Mouse (Mus musculus) cerebellum, postnatal 4 days (tissue): ENCODE measurements around the gene Ptpn13.

Experiments used
- DNase-seq, 2 experiments: peaks; one replicate each; pipeline ENCODE4 v3.0.0; 2022; ENCODE audit warnings: low spot score in 2 of 2, mixed read lengths in 1 of 2

Gene Ptpn13

DNA sequence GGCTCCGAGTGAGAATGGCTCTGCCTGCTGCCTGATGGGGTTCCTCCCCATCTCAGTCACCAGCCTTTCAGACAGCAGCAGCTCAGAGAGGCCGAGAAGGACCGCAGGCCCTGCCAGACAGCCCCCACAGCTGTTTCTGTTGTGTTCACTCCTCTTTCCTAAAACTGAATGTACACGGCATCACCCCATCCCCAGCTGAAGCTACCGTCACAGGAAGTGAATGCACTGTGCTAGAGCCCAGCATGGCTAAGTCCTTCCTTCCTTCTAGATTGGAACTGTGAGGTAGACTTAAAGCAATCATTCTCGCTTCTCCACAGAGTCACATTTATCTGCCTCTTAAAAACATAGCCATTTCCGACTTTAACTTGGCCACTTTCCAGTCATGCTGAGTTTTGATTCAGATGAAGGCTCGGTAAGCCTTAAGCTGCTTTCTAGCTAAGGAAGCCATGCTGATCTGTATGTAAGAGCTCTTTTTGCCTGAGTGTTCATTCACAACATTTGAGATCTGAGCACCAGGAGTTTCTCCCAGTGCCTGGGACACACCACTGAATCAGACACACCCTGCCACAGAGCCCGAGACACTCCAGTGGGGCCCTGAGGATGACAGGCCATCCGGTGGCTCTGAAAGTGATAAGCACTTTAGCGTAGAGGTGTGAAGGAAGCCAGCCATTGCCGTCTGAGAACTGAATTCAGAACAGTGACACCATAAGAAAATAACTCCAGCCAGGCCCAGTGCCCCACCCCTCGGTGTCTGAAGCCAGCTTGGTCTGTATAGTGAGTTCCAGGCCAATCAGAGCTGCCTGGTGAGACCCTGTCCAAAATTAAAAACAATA lies 170.6 kb downstream of the Ptpn13 start:
- DNase-seq = no peak

DNA sequence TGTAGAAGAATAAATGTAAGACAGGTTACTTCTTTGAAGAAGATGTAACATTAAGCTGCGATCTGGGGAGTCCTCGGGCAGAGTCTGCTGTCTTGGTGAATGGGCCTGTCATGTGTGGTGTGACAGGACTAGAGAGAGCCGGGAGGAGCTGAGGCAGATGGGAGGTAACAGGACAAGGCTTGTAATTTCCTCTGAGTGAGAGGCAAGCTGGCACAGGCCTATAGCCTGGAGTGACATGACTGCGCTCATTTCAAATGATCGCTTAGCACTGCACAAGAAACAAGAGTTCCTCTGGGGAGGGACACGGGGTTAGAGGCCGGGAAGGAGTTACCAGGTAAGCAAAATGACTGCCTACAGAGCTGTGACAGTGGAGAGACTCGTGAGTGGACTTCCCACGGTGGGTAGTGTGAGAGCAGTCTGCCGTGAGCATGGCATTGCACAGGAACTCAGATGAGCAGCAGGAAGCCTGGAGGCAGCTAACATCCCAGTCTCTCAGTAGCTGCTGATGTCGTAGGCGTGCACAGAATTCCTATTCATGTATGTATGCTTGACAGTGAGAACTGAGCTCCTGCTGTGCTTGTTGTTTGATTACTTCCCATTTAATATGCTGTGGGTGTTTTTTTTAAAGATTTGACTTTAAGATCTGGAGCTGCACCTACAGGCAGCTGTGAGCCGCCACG lies 171.6 kb downstream of the Ptpn13 start:
- DNase-seq = no peak

DNA sequence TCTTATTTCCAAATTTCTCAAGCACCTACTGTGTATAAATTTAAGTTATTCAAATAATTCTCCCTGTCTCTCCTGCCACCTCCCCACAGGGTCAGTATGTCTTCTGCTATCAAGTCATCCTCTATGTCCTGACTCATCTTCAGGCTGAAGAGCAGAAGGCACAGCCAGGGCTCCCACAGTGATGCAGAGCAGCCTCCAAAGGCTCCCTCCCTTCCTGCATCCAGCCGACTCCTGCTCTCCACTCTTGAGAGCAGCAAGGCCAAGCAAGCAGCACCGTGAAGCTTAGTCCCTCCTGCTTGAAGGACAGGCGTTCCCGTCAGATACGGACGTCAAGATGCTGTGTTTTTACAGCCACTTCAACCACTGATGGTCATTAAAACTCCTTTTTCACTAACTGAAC lies 172.6 kb downstream of the Ptpn13 start:
- DNase-seq = no peak

DNA sequence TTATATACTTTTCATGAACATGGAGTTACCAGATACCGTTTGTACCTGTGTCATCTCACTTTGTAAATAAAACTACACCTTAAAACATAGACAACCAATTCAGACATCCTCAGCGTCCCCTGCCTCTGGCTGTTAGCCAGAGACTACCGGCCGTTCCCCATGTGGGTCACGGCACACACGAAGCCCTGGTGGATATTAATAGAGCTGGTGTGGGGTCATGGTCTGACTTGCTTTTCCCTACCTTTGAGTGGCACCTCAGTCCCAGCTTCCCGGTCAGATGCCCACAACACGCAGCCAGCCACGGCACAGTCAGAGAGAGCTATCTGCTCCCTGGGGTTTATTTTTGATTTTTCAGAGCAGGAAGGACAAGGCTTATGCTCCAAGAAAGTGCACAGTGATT lies 173.3 kb downstream of the Ptpn13 start:
- no peak for DNase-seq

DNA sequence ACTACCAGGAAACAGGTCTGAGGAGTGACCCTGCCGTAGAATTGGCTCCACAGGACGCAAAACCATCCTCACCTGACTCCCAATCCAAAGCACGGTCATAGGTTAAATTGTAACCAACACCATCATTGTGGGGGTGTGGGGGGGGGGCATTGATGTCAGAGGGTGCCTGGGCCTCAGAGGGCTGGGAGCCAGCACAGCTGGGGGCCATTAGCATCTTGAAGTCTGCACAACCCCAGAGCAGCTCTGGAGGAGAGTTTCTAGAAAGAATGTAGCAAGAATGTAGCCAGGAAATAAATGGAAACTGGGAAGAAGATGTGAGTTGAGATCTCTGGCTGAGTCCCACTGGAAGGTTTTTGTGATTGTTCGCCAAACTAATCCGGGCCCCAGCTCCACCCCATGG lies 173.9 kb downstream of the Ptpn13 start:
- DNase-seq = no peak

DNA sequence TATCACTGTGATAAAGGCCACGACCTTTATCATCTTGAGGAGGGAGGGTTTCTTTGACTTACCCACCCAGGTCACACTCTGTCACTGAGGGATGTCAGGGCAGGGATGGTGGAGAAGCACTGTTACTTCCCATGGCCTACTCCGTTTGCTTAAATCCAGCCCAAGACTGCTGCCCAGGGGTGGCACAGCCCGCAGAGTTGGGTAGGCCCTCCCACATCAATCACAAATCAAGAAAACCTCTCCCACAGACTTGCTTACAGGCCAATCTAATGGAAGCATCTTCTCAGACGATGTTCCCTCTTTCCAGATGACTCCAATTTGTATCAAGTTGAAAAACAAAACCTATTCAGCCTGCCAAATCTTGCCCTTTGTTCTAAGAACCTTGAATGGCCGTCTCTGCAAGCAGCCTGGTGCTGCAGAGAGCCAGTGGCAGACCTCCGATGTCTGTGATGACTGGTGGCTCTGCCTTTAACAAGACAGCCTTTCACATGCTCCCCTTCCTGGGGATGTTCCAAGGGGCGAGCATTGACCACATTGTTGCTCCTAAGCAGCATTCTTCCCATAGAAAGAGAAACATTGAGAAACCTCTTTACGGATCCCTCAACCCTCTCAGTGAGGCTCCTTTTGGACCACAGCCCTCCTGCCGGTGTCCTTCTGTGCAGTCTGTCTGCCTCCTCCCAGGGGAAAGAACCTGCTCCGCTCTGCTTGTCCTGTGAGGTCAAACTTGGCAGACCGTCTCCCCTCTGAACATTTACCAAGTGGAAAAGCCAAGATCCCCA lies 178.3 kb downstream of the Ptpn13 start:
- DNase-seq = peak in 1 of 2 experiments; percentile 19

DNA sequence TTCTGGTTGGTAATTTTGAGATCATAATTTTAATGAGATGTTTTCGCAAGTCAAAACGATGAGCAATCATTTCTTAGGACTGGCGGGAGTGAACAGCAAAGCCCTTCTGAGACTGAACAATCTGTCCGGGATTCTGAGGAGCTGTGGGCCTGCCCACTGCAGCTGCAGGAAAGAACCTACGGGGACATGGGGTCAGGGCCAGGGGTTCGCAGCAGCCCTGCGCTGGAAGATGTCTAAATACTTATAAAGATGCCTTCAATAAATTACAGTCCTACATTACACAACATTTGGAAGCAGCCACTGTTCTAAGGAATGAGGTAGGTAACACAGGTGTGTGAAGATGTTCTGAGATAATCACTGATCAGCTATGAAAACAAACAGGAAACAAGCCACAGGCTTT lies 180.7 kb downstream of the Ptpn13 start:
- no peak for DNase-seq

DNA sequence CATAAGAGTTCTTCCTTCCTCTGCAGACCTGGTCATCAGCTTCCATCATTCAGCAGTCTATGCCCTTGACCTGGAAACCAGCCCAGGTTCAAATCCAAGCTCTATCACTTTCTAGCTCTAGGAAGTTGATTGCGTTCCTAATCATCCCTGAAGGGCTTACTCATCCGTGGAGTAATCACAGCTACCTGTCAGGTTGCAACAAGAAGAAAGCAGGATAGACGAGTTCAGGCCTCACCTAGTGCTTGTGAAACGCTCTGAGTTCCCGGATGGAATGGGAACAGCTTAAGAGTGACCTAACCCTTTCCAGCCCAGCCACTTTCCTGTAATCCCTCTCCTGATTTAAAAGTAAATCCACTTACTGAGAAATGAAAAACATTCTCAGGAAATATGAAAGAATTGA lies 185.2 kb downstream of the Ptpn13 start:
- DNase-seq = no peak

DNA sequence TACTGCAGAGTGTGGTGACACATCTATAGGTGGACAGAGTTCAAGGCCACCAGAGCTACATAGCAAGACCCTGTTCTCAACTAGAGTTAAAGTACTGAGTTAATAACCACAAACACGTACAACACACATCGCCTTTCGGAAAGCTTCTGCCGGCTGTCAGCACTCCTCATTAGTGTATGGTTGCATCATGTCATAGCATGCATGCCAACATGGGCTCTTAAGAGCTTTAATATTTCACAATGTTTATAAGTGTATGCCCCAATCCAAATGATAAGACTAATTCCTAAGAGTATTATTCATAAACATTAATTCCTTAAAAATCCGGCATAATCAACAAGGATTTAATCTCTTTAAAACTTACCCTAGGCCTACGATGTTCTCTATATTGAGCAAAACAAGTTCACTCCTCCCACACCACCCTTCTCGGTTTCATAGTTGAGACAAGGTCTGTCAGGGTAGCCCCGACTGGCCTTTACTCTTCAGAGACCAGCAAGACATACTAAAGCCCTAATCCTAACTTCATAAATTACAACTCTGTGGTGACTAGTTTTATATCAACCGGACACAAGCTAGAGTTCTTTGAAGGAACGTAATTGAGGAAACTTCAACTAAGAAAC lies 186.0 kb downstream of the Ptpn13 start:
- DNase-seq = no peak

DNA sequence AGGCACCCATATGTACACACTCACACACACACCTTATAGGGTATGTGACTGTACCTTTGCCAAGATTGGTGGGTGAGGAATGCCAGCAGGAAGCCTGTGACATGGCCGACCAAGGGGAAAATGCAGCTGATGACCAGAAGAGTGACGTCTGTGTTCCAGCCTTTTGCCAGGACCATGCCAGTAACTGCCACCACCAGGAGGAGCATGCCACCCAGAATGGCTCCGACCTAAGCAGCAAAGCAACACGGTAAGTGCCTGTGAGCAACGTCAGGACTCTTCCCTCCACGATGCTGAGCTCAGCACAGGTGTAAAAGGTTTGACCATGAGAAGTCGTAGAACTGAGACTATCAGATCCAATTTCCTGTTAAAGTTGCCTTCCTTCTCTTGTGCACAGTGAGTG lies 187.3 kb downstream of the Ptpn13 start:
- DNase-seq = no peak

DNA sequence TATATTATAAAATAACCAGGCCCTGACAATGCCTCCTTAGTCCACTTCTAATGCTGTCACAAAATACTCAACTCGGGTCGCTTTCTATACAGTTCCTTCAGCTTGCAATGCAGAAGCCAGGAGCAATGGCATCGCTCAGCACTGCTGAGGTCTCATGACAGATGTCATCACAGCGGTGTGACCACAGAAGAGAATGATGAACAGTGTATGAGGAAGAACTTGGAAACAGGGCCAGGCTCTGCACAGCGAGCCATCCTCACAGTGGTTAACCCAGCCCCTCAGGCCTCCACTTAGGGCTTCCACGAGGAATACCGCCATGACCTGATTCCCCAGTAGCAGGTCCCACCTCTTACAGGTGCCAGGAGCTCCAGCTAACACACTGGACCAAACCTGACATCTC lies 189.4 kb downstream of the Ptpn13 start:
- DNase-seq = no peak

DNA sequence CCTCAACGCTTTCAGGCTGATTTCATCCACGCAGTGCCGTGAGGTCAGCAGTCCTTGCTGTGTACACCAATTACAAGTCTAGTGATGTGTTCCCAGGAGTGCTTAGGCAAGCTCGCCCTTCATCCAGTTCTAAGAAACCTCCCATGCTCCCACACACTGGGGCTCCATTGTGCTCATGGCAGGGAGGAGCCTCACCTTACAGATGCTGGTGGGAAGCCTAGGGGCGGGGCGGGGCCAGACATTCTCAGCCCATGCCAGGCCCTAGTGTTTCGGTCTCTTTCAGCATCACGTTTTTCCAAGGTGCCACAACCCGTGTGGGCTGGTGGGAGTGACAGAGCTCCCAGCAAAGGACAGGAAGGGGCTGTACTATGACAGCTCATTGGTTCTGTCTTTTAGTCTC lies 192.2 kb downstream of the Ptpn13 start:
- peak in 1 of 2 experiments; percentile 15 for DNase-seq

DNA sequence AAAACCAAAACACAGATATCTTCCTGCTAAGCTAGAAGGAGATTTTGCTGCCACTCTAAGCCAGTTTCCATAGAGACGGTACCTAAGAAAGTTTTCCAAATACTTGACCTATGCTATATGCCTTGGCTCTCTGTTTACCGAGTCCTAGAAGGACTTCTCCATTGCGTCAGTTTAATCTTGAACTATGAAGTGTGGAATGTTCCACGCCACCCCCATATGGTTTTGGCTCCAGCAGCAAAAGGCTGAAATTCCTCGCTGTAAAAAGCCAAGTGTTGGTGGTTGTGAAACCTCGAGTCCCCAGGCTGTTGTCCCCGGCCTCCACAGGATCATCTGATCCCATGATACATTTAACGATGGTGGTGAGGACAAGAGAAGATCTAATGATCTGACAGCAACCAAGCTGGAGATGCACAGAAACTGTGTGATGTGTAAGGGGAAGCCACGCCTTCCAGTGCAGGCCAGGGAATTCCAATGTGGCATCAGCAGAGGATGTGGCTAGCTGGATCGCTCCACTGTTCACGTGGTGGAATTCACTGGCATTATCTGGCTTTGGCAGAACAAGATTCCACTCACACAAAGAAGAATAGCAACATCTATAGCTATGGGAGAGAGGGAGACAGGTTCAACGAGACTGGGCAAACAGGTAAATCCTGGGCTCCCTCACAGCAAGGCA lies 195.4 kb downstream of the Ptpn13 start:
- DNase-seq = no peak

DNA sequence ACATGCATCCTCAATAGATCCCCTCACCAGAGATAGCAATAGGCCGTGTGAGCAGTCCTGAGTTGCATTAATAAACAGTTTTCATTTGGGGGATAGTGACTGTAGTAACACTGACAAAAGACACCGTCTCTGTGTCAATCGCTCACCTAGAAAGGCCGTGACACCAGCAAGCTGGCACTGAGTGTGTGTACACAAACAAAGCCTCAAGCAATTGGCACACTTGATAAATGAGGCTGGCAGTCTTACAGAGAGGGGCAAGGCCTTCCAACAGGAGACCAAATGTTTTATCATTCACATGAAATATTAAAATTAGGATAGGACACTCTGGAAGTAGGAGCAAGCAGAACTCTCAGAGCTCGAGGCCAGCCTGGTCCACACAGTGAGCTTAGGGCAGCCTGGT lies 197.3 kb downstream of the Ptpn13 start:
- DNase-seq = no peak

DNA sequence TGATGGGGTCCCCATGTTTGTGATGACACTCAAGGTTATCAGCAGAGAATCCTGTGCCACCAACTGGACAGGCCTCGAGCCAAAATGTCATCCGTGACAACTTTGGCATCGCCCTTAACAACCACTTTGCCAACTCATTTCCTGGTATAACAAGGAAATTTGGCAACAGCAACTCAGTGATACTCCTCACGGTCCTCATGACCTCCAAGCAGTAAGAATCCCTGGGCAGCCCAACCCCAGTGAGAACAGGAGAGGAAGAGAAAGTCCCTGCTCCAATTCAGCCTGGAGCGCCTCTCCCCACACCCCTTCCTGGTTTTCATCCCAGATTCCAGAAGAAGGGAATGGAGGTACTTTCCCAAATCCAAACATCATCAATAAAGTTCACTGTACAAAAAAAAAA lies 199.8 kb downstream of the Ptpn13 start:
- no peak for DNase-seq

DNA sequence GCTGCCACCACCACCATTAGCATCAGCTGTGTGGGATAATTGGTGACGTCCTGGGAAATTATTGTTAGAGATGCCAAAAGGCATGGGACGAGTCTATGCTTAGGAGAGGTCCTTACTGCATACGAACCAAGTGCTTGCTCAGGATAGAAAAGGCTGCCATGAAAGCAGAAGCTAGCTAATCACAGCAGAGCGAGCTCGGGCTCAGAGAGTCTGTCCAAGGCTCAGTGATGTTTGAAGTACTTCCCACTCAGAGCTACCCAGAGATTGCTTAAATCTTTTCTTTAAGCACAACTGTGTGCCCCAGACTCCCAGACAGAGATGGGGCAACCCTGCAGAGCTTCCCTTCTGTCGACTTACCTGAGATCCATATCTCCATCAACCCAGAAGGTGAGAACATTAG lies 203.5 kb downstream of the Ptpn13 start:
- no peak for DNase-seq

DNA sequence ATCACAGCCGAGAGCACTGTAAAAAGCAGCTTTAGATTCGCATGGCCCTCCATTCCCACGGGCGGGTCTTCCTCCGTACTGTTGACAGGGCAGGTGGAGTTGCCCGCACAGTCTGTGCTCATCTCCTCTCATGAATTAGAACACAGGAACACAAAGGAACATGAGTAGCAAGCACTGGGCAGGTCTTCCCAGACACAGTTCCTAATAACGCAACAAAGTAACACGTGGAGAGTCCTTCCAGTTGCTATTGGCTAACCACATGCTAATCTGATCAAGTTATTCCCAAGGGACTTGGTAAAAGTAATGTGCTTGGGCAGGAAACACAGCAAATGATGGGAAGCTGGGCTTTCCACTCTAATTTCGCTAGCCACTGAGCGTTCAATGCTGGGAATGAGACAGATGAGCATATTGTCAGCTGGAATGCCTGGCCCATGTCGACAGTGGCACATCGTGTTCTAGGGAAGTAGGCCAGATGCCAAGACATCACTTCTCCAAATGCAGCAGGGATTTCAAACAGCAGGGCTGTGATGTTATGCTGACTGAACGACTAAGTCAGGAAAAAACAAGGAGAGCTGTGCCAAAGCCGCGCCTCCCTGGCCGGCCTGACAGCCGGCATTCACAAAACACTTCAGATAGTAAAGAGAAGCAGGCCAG lies 204.2 kb downstream of the Ptpn13 start, which contains the start of gene Slc10a6:
TSS of gene Slc10a6 (minus strand) at position 293 of the 654 bp plus-strand sequence.
- DNase-seq = peak in 1 of 2 experiments; percentile 36

DNA sequence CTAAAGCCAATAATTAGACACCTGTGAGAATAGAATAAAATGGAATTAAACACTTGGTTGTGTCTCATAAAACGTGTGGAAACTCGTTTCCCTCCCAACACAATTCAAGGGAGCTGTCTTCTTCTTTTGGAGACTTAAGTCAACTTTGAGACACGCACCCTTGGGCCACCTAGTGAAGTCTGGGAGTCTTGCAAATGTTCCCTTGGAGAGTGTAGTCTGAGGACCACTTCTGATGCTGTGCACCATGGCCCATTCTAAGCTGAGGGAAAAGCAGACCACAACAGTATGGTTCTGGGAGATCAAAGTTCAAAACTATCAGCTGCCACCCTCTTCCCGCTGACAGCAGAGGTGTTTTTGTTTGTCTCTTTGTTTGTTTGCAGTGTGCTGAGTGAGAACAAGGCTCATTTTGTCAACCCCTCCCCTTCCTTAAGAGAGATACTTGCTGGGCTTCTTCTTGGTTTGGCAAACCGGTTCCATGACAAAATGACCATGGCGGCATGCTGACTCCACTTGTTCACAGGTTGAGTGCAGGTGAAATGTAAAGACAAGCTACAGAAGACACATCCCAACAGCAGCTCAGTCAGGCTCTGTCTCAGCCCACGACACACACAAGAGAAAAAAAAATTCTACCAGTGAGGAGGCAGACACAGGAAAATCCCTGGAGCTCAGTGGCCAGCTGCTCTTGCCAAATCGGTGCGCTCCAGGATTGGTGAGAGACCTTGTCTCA lies 205.0 kb downstream of the Ptpn13 start:
- no peak for DNase-seq

DNA sequence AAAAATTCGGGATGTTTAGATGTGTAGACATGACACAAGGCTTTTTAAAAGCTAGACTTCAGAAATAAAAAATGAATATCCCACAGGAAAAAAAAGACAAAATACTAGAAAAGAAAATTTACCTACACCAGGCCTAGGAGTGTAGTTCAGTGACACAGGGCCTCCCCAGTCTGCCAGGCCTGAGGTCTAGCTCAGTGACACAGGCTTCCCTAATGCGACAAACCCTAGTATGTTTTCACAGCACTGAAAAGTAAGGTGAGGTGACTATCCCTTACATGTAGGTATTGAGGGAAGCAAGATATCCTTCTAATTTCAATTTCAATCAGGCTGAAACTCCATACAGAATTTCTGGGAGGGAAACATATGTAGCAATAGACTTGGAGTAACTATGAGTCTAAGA lies 212.2 kb downstream of the Ptpn13 start:
- no peak for DNase-seq

DNA sequence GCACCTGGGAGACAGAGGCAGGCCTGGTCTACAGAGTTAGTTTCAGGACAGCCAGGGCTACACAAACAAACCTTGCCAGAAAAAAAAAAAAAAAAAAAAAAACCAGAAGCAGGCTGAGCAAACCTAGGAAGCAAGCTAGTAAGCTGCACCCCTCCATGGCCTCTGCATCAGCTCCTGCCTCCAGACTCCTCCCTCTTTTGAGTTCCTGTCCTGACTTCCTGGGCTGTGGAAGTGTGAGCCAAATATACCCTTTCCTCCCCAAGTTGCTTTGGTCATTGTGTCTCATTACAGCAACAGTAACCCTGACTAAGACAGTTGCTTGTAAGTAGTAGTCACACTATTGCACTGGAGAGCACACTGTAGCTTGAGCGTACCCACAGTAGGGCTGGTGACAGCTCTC lies 219.2 kb downstream of the Ptpn13 start:
- DNase-seq = no peak
